Mouse (Mus musculus) hindbrain, postnatal 0 days (tissue): ENCODE data around the gene Cacna2d3. TPM values are rescaled to one million over a fixed set of nuclear protein-coding genes. Genes with fewer than 3 reads are reported as not detected.

Source experiments
- ATAC-seq: fragments of 200-750 bp; cut with Nextera tagmentation; 2 replicates; pipeline ENCODE4 v1.8.0; 2017; ENCODE audit warnings: mild to moderate bottlenecking, moderate TSS enrichment, moderate library complexity
- DNase-seq: peaks from one replicate; pipeline ENCODE4 v3.0.0-alpha.2; 2015; ENCODE audit warnings: low spot score
- H3K27ac ChIP-seq: fragments of 300-500 bp; sonication (generic); 2 replicates; pipeline ENCODE4 v1.5.1; 2014; ENCODE audit warnings: mild to moderate bottlenecking
- H3K27me3 ChIP-seq: fragments of 300-500 bp; sonication (generic); 2 replicates; pipeline ENCODE4 v1.6.1; 2014; ENCODE audit warnings: low read length, mixed read lengths; ENCODE audit not compliant: insufficient read depth
- H3K36me3 ChIP-seq: fragments of 300-500 bp; sonication (generic); 2 replicates; pipeline ENCODE4 v1.6.1; 2014; ENCODE audit warnings: low read length, mixed read lengths; ENCODE audit not compliant: insufficient read depth
- H3K4me1 ChIP-seq: fragments of 300-500 bp; sonication (generic); 2 replicates; pipeline ENCODE4 v1.6.1; 2014; ENCODE audit warnings: antibody characterized with exemption, low read length, mixed read lengths; ENCODE audit not compliant: insufficient read depth
- H3K4me2 ChIP-seq: fragments of 300-500 bp; sonication (generic); 2 replicates; pipeline ENCODE4 v1.6.1; 2014; ENCODE audit warnings: low read depth, mild to moderate bottlenecking, low read length, moderate library complexity, mixed read lengths
- H3K4me3 ChIP-seq: fragments of 300-500 bp; sonication (generic); 2 replicates; pipeline ENCODE4 v1.5.1; 2014; ENCODE audit warnings: low read length
- H3K9ac ChIP-seq: fragments of 300-500 bp; sonication (generic); replicated peaks from 2 replicates; pipeline ENCODE4 v1.6.1; 2014; ENCODE audit warnings: mild to moderate bottlenecking, low read length, moderate library complexity, mixed read lengths
- H3K9me3 ChIP-seq: fragments of 300-500 bp; sonication (generic); 2 replicates; pipeline ENCODE4 v1.6.1; 2016; ENCODE audit warnings: low read length, mixed read lengths
- CTCF ChIP-seq: IDR thresholded peaks from 2 replicates; pipeline ENCODE4 v1.5.1; 2016; ENCODE audit warnings: antibody characterized with exemption, control low read depth, low read depth
- WGBS: fragments of 180-500 bp; shearing (Covaris S2); extraction: QIAGEN DNeasy Blood & Tissue Kit; methylation state at CpG from one replicate; pipeline ENCODE4 v1.1.7; 2014; 5-methylcytosine and 5-hydroxymethylcytosine counted together
- polyA plus RNA-seq: library from polyadenylated mRNA; unstranded; fragments of >200 nt; fragmentation: Nextera tagmentation; extraction: Ambion mirVana; gene quantifications from 2 replicates; pipeline ENCODE4 v1.2.1, GENCODE M21; 2015
- total RNA-seq: library from RNA; depleted of rRNA; stranded (reverse); fragments of >200 nt; gene quantifications from 2 replicates; pipeline ENCODE4 v1.2.3, GENCODE M21; 2014

Cacna2d3 gene
- total and polyA plus RNA-seq, 2 experiments from 2014 or later: 37.6 to 39.0 TPM

- Histone ChIP-seq H3K36me3 (no peaks in the 10 kb centered on the region), H3K9me3 (no peaks in the 10 kb centered on the region), H3K4me1 (no peaks in the 10 kb centered on the region), H3K4me2 (peak overlapping the region; percentile 98), H3K27ac (no peak overlapping the region; the same call in 1 of the 2 replicates), H3K9ac (no peak overlapping the region; the same call in 1 of the 2 replicates), H3K27me3 (no peaks in the 10 kb centered on the region), H3K4me3 (peak overlapping the region; percentile 69)
- ATAC-seq (no peak), DNase-seq (no peak)
- WGBS: 6% methylated on average over 10 of the region's 10 CpGs
- TF ChIP-seq CTCF: no peak
Measured at GRCm38 (mm10) chr14:29723267-29723666, 1.6 kb upstream of the Cacna2d3 start.

- H3K36me3 ChIP-seq: no peaks in the 10 kb centered on the region
- H3K4me3 ChIP-seq: peak overlapping the region; percentile 69
- peak overlapping the region; percentile 98 for H3K4me2 ChIP-seq
- under 1% methylated on average over 75 of the region's 76 CpGs for WGBS
- no peaks in the 10 kb centered on the region for H3K4me1 ChIP-seq
- H3K9me3 ChIP-seq: no peaks in the 10 kb centered on the region
- peak overlapping the region; percentile 59 for H3K27ac ChIP-seq
- ATAC-seq (peak; percentile 68), DNase-seq (peak; percentile 70)
- H3K9ac ChIP-seq: peak overlapping the region; percentile 61
- TF ChIP-seq CTCF: 0 out of 2 replicates have a peak, but pooled peaks have one; percentile 10
- H3K27me3 ChIP-seq: no peaks in the 10 kb centered on the region
Measured at GRCm38 (mm10) chr14:29722386-29723221, 940 bp upstream of the Cacna2d3 start.

- H3K36me3 ChIP-seq: no peaks in the 10 kb centered on the region
- H3K27me3 ChIP-seq: no peaks in the 10 kb centered on the region
- TF ChIP-seq CTCF: no peak
- peak overlapping the region; percentile 69 for H3K4me3 ChIP-seq
- H3K27ac ChIP-seq: 0 out of 2 replicates have a peak overlapping the region, but pooled peaks have one; percentile 59
- 1% methylated on average over 11 of the region's 11 CpGs for WGBS
- H3K9me3 ChIP-seq: no peaks in the 10 kb centered on the region
- ATAC-seq: no peak
- no peaks in the 10 kb centered on the region for H3K4me1 ChIP-seq
- no peak for DNase-seq
- peak overlapping the region; percentile 61 for H3K9ac ChIP-seq
- H3K4me2 ChIP-seq: peak overlapping the region; percentile 98
Measured at GRCm38 (mm10) chr14:29721131-29721487, 555 bp downstream of the Cacna2d3 start.

- 6% methylated on average over 17 of the region's 17 CpGs for WGBS
- Histone ChIP-seq H3K36me3 (no peaks in the 10 kb centered on the region), H3K4me3 (peak overlapping the region; percentile 69), H3K4me2 (peak overlapping the region; percentile 98), H3K9me3 (no peaks in the 10 kb centered on the region), H3K27me3 (no peaks in the 10 kb centered on the region), H3K9ac (peak overlapping the region; percentile 24; the same call in 1 of the 2 replicates), H3K27ac (0 out of 2 replicates have a peak overlapping the region, but pooled peaks have one; percentile 26), H3K4me1 (no peaks in the 10 kb centered on the region)
- TF ChIP-seq CTCF: no peak
- no peak for DNase-seq
- ATAC-seq: no peak
Measured at GRCm38 (mm10) chr14:29720334-29720911, 1.2 kb downstream of the Cacna2d3 start.

GRCm38 (mm10) chr14:29712621-29713020 is 9.0 kb downstream of the Cacna2d3 start:
- H3K4me3 ChIP-seq: no peak overlapping the region
- H3K4me1 ChIP-seq: peaks cover 9% of the 10 kb centered on the region
- H3K27ac ChIP-seq: no peak overlapping the region
- WGBS: 52% methylated on average over 3 of the region's 3 CpGs
- H3K36me3 ChIP-seq: no peaks in the 10 kb centered on the region
- H3K9ac ChIP-seq: no peak overlapping the region
- DNase-seq (no peak), ATAC-seq (no peak)
- H3K9me3 ChIP-seq: no peaks in the 10 kb centered on the region
- no peak for TF ChIP-seq CTCF
- H3K27me3 ChIP-seq: no peaks in the 10 kb centered on the region
- no peak overlapping the region for H3K4me2 ChIP-seq

GRCm38 (mm10) chr14:29707561-29708335 is 13.9 kb downstream of the Cacna2d3 start:
- Histone ChIP-seq H3K9ac (no peak overlapping the region), H3K27ac (0 out of 2 replicates have a peak overlapping the region, but pooled peaks have one; percentile 15), H3K4me2 (peak overlapping the region; percentile 38; the same call in 1 of the 2 replicates), H3K36me3 (no peaks in the 10 kb centered on the region), H3K27me3 (no peaks in the 10 kb centered on the region), H3K4me3 (no peak overlapping the region), H3K9me3 (no peaks in the 10 kb centered on the region), H3K4me1 (peaks cover 10% of the 10 kb centered on the region)
- ATAC-seq: peak; percentile 72
- TF ChIP-seq CTCF: peak; percentile 28
- 35% methylated on average over 18 of the region's 18 CpGs for WGBS
- DNase-seq: peak; percentile 58
